Mouse (Mus musculus) yolk sac, embryonic 10.5 days (tissue): ENCODE data around the gene Mttp.

Experiments used
- DNase-seq: peaks from one replicate; pipeline ENCODE4 v3.0.0-alpha.2; 2017; ENCODE audit warnings: low spot score

Mttp gene

DNA sequence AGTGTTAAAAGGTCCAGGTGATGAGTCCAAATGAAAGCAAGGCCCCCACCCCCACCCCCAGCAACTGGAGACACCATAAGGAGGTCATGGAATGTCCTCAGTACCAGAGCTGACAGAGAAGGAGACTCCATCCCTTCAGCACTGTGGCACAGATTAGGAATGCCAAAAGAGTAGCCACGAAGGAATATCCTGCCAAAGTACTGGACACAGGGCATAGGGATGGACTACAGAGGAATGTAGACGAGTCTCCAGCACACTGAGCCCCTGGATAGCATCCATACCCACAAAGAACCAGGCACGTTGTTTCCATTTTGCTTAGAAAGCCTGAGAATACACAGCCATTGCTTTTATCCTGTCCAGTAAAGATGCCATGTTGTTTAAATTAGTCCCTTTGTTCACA, 93.3 kb downstream of the Mttp start:
- DNase-seq = no peak

DNA sequence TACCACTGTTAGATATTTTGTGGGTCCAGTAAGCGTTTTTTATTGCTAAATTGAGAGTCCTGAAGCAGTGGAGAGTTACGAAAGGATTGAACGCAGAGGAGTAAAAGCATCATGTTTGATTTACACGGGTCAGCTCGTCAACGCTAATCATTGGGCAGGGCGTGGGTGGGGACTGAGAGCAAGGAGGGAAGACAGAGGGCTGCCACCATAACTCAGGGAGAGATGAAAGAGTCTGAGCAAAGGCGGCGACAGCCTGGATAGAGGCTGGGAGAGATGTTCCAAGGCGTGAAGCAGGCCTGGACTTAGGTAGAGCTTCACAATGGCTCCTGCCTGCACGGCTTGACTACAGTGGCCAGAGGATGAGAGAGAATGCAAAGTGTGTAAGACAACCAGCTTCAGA, 94.0 kb downstream of the Mttp start:
- DNase-seq = no peak

DNA sequence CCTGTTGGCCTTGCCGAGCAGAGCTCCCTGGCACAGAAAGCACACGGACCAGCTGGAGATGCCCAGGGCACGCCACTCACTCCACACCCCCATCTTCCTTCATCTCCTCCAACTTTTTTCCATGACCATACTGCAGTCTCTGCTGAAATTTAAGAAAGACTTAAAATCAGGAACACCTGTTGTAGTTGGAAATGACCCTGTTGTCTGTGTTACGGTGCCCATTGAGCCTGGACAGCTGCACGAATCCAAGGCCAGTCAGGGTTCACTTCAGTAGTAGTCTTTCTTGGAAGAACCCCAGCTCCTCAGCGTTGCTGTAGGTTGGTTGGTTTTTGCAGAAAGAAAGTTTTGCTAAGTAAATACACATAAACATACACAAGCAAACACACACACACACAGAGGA, 95.2 kb downstream of the Mttp start:
- DNase-seq = no peak

GRCm38 (mm10) chr3:138043316-138043715, 101.5 kb downstream of the Mttp start:
- no peak for DNase-seq

DNA sequence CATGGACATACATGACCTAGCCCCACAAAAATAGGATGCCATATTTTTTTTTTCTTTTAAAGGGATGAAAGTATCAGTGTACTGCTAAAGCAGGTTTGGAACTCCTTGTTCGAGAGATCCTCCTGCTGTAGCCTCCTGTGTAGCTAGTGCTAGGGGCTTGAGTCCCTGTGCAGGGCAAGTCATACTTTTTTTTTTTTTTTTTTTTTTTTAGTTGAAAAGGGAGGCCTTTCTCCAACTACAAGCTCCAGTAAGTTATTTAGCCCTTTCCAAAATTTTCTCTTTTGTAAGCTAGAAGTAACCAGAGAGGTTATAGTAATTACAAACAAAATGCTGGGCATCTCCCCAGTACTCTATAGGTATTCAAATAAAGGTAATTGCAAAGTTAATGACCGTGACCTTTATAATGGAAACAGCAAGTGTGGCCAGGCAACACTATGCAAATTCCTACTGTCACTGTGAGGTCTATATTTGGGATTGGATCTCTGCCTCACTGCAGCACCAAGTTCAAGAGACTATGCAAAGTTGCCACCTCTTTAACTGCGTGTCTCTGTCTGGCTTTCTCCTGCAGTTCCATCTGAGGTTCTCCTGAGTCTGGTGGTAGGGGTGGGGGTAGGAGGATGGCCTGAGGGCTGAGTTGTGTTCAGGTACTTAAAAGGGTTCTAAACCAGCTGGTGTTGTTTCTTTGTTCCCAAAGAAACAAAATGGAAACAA, 103.0 kb downstream of the Mttp start:
- DNase-seq = no peak

DNA sequence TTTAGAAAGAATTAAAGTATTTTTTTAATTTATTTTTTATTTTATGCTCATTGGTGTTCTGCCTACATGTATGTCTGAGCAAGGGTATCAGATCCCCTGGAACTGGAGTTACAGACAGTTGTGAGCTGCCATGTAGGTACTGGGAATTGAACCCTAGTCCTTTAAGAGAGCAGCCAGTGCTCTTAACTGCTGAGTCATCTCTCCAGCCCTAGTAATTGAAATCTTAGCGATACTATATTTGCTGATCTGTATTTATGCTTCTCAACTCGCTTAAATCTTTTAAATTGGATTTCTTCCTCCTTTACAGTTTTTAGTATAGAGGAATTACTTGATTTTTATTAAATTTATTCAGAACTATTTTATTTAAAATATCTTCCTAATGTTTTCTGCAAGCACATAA, 103.8 kb downstream of the Mttp start:
- DNase-seq = no peak
